1 mouse cellular context compared by ENCODE assay signal in the genomic region with DNA sequence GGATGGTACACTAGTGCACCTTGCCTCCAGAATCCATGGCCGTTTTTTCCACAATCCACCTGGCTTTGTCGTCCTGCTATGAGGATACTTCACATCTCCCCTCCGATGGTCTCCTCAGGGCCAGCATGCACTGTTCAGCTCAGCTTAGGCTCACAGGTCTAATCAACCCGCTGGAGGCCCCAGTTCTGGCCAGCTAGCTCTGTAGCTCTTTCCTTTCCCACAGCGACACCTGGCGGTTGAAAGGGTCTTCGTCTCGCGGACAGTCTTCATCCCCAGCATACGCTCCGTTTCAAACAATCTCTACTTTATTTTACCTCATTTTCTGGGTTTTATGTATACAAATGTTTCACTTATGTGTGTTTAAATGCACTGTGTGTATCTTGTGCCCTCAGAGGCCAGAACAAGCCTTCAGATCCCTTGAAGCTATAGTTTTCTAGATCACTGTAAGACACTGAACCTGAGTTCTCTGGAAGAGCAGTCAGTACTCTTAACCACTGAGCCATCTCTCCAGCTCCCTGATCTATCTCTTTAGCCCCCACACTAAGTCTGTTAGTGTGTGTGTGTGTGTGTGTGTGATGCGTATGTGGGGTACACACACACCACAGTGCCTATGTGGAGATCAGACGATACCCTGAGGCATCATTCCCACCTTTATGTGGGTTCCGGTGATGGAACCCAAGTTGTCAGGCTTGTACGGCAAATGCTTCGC.
TF ChIP-seq lines count a peak whose summit lies in the region.

No protein-coding gene starts in this region.

TF ChIP-seq in CH12.LX, 34 proteins besides CTCF, POLR2A, EP300 and RAD21:
- TF ChIP-seq IRF4 (IDR thresholded peaks at IDR 0.05; ENCODE audit: low read depth, low read length) (peak; percentile 59; the same call in 1 of the 2 replicates), POLR2AphosphoS2 (IDR thresholded peaks at IDR 0.05; ENCODE audit: low read depth, low read length) (no peak), SIN3A (IDR thresholded peaks at IDR 0.05; ENCODE audit: low read length) (0 out of 2 replicates have a peak, but pooled peaks have one; percentile 35), MXI1 (IDR thresholded peaks at IDR 0.05; ENCODE audit: low read depth, low read length) (peak; percentile 24; the same call in 1 of the 2 replicates), JUN (IDR thresholded peaks at IDR 0.05; ENCODE audit: insufficient read depth, low read depth, low read length) (no peak), TCF12 (IDR thresholded peaks at IDR 0.05; ENCODE audit: low read depth, low read length) (peak; percentile 34; the same call in 1 of the 2 replicates), NELFE (IDR thresholded peaks at IDR 0.05; ENCODE audit: low read depth, low read length) (peak; percentile 51; the same call in 1 of the 2 replicates), MAFK (IDR thresholded peaks at IDR 0.05; ENCODE audit: insufficient replicate concordance, low read length) (no peak), ZKSCAN1 (IDR thresholded peaks at IDR 0.05; ENCODE audit: borderline replicate concordance, low read depth, low read length) (no peak), ELF1 (IDR thresholded peaks at IDR 0.05; ENCODE audit: low read depth, low read length) (peak; percentile 31; the same call in 1 of the 2 replicates), MYC (IDR thresholded peaks at IDR 0.05; ENCODE audit: low read depth, low read length) (peak; percentile 43; the same call in 1 of the 2 replicates), USF2 (conservative IDR thresholded peaks at IDR 0.05; ENCODE audit: low read depth, low read length) (no peak), KAT2A (IDR thresholded peaks at IDR 0.05; ENCODE audit: insufficient replicate concordance, low read length) (0 out of 2 replicates have a peak, but pooled peaks have one; percentile 19), NRF1 (IDR thresholded peaks at IDR 0.05; ENCODE audit: low read depth, low read length) (0 out of 2 replicates have a peak, but pooled peaks have one; percentile 20), GABPA (IDR thresholded peaks at IDR 0.05; ENCODE audit: insufficient replicate concordance, low read depth, low read length) (no peak), JUND (conservative IDR thresholded peaks at IDR 0.05; ENCODE audit: low read depth, low read length) (no peak; the same call in 1 of the 2 replicates), USF1 (IDR thresholded peaks at IDR 0.05; ENCODE audit: low read depth, low read length) (no peak), PAX5 (IDR thresholded peaks at IDR 0.05; ENCODE audit: low read length) (no peak), MAX (IDR thresholded peaks at IDR 0.05; ENCODE audit: low read length) (peak; percentile 49; the same call in 1 of the 2 replicates), SMC3 (IDR thresholded peaks at IDR 0.05; ENCODE audit: low read depth, low read length) (peak; percentile 99), MEF2A (IDR thresholded peaks at IDR 0.05; ENCODE audit: borderline replicate concordance, low read depth, low read length) (peak; percentile 53; the same call in 1 of the 2 replicates), ZC3H11A (IDR thresholded peaks at IDR 0.05; ENCODE audit: low read depth, low read length) (peak; percentile 95), HCFC1 (IDR thresholded peaks at IDR 0.05; ENCODE audit: low read depth, low read length) (peak; percentile 46; the same call in 1 of the 2 replicates), E2F4 (IDR thresholded peaks at IDR 0.05; ENCODE audit: insufficient replicate concordance, low read depth, low read length) (no peak), ZNF384 (IDR thresholded peaks at IDR 0.05; ENCODE audit: low read depth, low read length) (no peak), CHD1 (IDR thresholded peaks at IDR 0.05; ENCODE audit: low read depth, low read length) (no peak), UBTF (IDR thresholded peaks at IDR 0.05; ENCODE audit: low read depth, low read length) (no peak), BHLHE40 (IDR thresholded peaks at IDR 0.05; ENCODE audit: low read depth, low read length) (peak; percentile 35; the same call in 1 of the 2 replicates), ETS1 (conservative IDR thresholded peaks at IDR 0.05; ENCODE audit: low read depth, low read length) (no peak), MAZ (IDR thresholded peaks at IDR 0.05; ENCODE audit: low read depth, low read length) (0 out of 2 replicates have a peak, but pooled peaks have one; percentile 32), TBP (conservative IDR thresholded peaks at IDR 0.05; ENCODE audit: low read depth, low read length) (no peak), CHD2 (IDR thresholded peaks at IDR 0.05; ENCODE audit: low read length) (no peak), ZMIZ1 (IDR thresholded peaks at IDR 0.05; ENCODE audit: low read depth, low read length) (no peak), RCOR1 (conservative IDR thresholded peaks at IDR 0.05; ENCODE audit: low read depth, low read length) (no peak)
